Mouse (Mus musculus): Measurements from ENCODE around the gene Tmem56. TPM values are rescaled to one million over a fixed set of nuclear protein-coding genes. Genes with fewer than 3 reads are reported as not detected.

Tmem56 gene
- total RNA-seq, 1 experiment = 0.67 TPM

GRCm38 (mm10) chr3:121213501-121213900, 69.4 kb downstream of the Tmem56 start:
- in situ Hi-C loops (cut with MboI; ENCODE audit: low sequenced_read_pairs in 2 of 2, unreplicated experiment in 2 of 2) = no loop called here
- Histone ChIP-seq H3K4me1 (ENCODE audit: control insufficient read depth in 2 of 2, insufficient read depth in 2 of 2, low read length in 2 of 2, poor library complexity in 1 of 2) (no peaks in the 10 kb centered on the region), H3K36me3 (ENCODE audit: control insufficient read depth, insufficient read depth, low read length, poor library complexity, severe bottlenecking) (no peaks in the 10 kb centered on the region), H3K27ac (ENCODE audit: insufficient read depth, low read depth, low read length, poor library complexity, severe bottlenecking) (no peak overlapping the region), H3K4me3 (ENCODE audit: insufficient read depth in 1 of 2, low read depth in 1 of 2, low read length in 2 of 2, poor library complexity in 1 of 2, severe bottlenecking in 1 of 2) (no peak overlapping the region), H3K9ac (ENCODE audit: insufficient read depth, low read depth, low read length, poor library complexity, severe bottlenecking) (no peak overlapping the region), H3K9me3 (ENCODE audit: control insufficient read depth, insufficient read depth, low read depth, low read length) (no peaks in the 10 kb centered on the region)
- TF ChIP-seq CHD2 (IDR thresholded peaks at IDR 0.05; ENCODE audit: low read depth, low read length) = no peak
- DNase-seq (ENCODE audit: low read depth, low spot score) = no peak

- Histone ChIP-seq H3K36me3 (ENCODE audit: control insufficient read depth, insufficient read depth, low read length, poor library complexity, severe bottlenecking) (no peaks in the 10 kb centered on the region), H3K27ac (ENCODE audit: insufficient read depth, low read depth, low read length, poor library complexity, severe bottlenecking) (no peak overlapping the region), H3K4me3 (ENCODE audit: insufficient read depth in 1 of 2, low read depth in 1 of 2, low read length in 2 of 2, poor library complexity in 1 of 2, severe bottlenecking in 1 of 2) (no peak overlapping the region), H3K9ac (ENCODE audit: insufficient read depth, low read depth, low read length, poor library complexity, severe bottlenecking) (no peak overlapping the region), H3K4me1 (ENCODE audit: control insufficient read depth in 2 of 2, insufficient read depth in 2 of 2, low read length in 2 of 2, poor library complexity in 1 of 2) (peaks cover 0 to 4% of the 10 kb centered on the region in 2 experiments; a peak in 1 of 4 replicates), H3K9me3 (ENCODE audit: control insufficient read depth, insufficient read depth, low read depth, low read length) (no peaks in the 10 kb centered on the region)
- DNase-seq (ENCODE audit: low read depth, low spot score) = no peak
- in situ Hi-C loops (cut with MboI; ENCODE audit: low sequenced_read_pairs in 2 of 2, unreplicated experiment in 2 of 2) = no loop called here
- no peak for TF ChIP-seq ZC3H11A (IDR thresholded peaks at IDR 0.05; ENCODE audit: borderline replicate concordance, low read depth, low read length)
- no peak for TF ChIP-seq CHD2 (IDR thresholded peaks at IDR 0.05; ENCODE audit: low read depth, low read length)
- TF ChIP-seq MAFK (IDR thresholded peaks at IDR 0.05; ENCODE audit: insufficient read depth, low read depth, low read length) = no peak
Observed at GRCm38 (mm10) chr3:121212156-121212555, 70.7 kb downstream of the Tmem56 start.

GRCm38 (mm10) chr3:121208994-121209393, 73.9 kb downstream of the Tmem56 start:
- H3K4me3 ChIP-seq (ENCODE audit: insufficient read depth in 1 of 2, low read depth in 1 of 2, low read length in 2 of 2, poor library complexity in 1 of 2, severe bottlenecking in 1 of 2) = no peak overlapping the region
- peaks cover 0 to 4% of the 10 kb centered on the region in 2 experiments; a peak in 1 of 4 replicates for H3K4me1 ChIP-seq (ENCODE audit: control insufficient read depth in 2 of 2, insufficient read depth in 2 of 2, low read length in 2 of 2, poor library complexity in 1 of 2)
- no peak for DNase-seq (ENCODE audit: low read depth, low spot score)
- no peak overlapping the region for H3K9ac ChIP-seq (ENCODE audit: insufficient read depth, low read depth, low read length, poor library complexity, severe bottlenecking)
- no peaks in the 10 kb centered on the region for H3K36me3 ChIP-seq (ENCODE audit: control insufficient read depth, insufficient read depth, low read length, poor library complexity, severe bottlenecking)
- H3K9me3 ChIP-seq (ENCODE audit: control insufficient read depth, insufficient read depth, low read depth, low read length) = no peaks in the 10 kb centered on the region
- in situ Hi-C loops (cut with MboI; ENCODE audit: low sequenced_read_pairs in 2 of 2, unreplicated experiment in 2 of 2) = no loop called here
- no peak for TF ChIP-seq ZC3H11A (IDR thresholded peaks at IDR 0.05; ENCODE audit: borderline replicate concordance, low read depth, low read length)
- TF ChIP-seq ZNF384 (IDR thresholded peaks at IDR 0.05; ENCODE audit: low read depth, low read length) = no peak
- TF ChIP-seq MAFK (IDR thresholded peaks at IDR 0.05; ENCODE audit: insufficient read depth, low read depth, low read length) = no peak
- no peak for TF ChIP-seq CHD2 (IDR thresholded peaks at IDR 0.05; ENCODE audit: low read depth, low read length)
- TF ChIP-seq HCFC1 (IDR thresholded peaks at IDR 0.05; ENCODE audit: borderline replicate concordance, insufficient read depth, low read length) = no peak
- H3K27ac ChIP-seq (ENCODE audit: insufficient read depth, low read depth, low read length, poor library complexity, severe bottlenecking) = no peak overlapping the region

- Histone ChIP-seq H3K4me3 (ENCODE audit: insufficient read depth in 1 of 2, low read depth in 1 of 2, low read length in 2 of 2, poor library complexity in 1 of 2, severe bottlenecking in 1 of 2) (no peak overlapping the region; a peak in 1 of 4 replicates), H3K27ac (ENCODE audit: insufficient read depth, low read depth, low read length, poor library complexity, severe bottlenecking) (no peak overlapping the region), H3K36me3 (ENCODE audit: control insufficient read depth, insufficient read depth, low read length, poor library complexity, severe bottlenecking) (no peaks in the 10 kb centered on the region), H3K9ac (ENCODE audit: insufficient read depth, low read depth, low read length, poor library complexity, severe bottlenecking) (no peak overlapping the region), H3K4me1 (ENCODE audit: control insufficient read depth in 2 of 2, insufficient read depth in 2 of 2, low read length in 2 of 2, poor library complexity in 1 of 2) (peaks cover 0 to 4% of the 10 kb centered on the region in 2 experiments; a peak in 1 of 4 replicates), H3K9me3 (ENCODE audit: control insufficient read depth, insufficient read depth, low read depth, low read length) (no peaks in the 10 kb centered on the region)
- DNase-seq (ENCODE audit: low read depth, low spot score) = no peak
- TF ChIP-seq CHD2 (IDR thresholded peaks at IDR 0.05; ENCODE audit: low read depth, low read length) = no peak
- TF ChIP-seq HCFC1 (IDR thresholded peaks at IDR 0.05; ENCODE audit: borderline replicate concordance, insufficient read depth, low read length) = no peak
- in situ Hi-C loops (cut with MboI; ENCODE audit: low sequenced_read_pairs in 2 of 2, unreplicated experiment in 2 of 2) = no loop called here
Observed at GRCm38 (mm10) chr3:121206202-121206882, 76.6 kb downstream of the Tmem56 start.

- no peak for DNase-seq (ENCODE audit: low read depth, low spot score)
- Histone ChIP-seq H3K9me3 (ENCODE audit: control insufficient read depth, insufficient read depth, low read depth, low read length) (no peaks in the 10 kb centered on the region), H3K4me3 (ENCODE audit: insufficient read depth in 1 of 2, low read depth in 1 of 2, low read length in 2 of 2, poor library complexity in 1 of 2, severe bottlenecking in 1 of 2) (no peak overlapping the region), H3K4me1 (ENCODE audit: control insufficient read depth in 2 of 2, insufficient read depth in 2 of 2, low read length in 2 of 2, poor library complexity in 1 of 2) (peaks cover 0 to 5% of the 10 kb centered on the region in 2 experiments; a peak in 1 of 4 replicates), H3K36me3 (ENCODE audit: control insufficient read depth, insufficient read depth, low read length, poor library complexity, severe bottlenecking) (no peaks in the 10 kb centered on the region), H3K27ac (ENCODE audit: insufficient read depth, low read depth, low read length, poor library complexity, severe bottlenecking) (no peak overlapping the region), H3K9ac (ENCODE audit: insufficient read depth, low read depth, low read length, poor library complexity, severe bottlenecking) (no peak overlapping the region)
- TF ChIP-seq MAFK (IDR thresholded peaks at IDR 0.05; ENCODE audit: insufficient read depth, low read depth, low read length) (no peak), ZC3H11A (IDR thresholded peaks at IDR 0.05; ENCODE audit: borderline replicate concordance, low read depth, low read length) (no peak), ZNF384 (IDR thresholded peaks at IDR 0.05; ENCODE audit: low read depth, low read length) (no peak), HCFC1 (IDR thresholded peaks at IDR 0.05; ENCODE audit: borderline replicate concordance, insufficient read depth, low read length) (no peak), CHD2 (IDR thresholded peaks at IDR 0.05; ENCODE audit: low read depth, low read length) (no peak)
- in situ Hi-C loops (cut with MboI; ENCODE audit: low sequenced_read_pairs in 2 of 2, unreplicated experiment in 2 of 2) = no loop called here
Observed at GRCm38 (mm10) chr3:121202638-121203037, 80.3 kb downstream of the Tmem56 start.

All from ES-E14 (cell line).